Mouse (Mus musculus): ENCODE results near the gene Kdm6b.

Gene Kdm6b

DNA sequence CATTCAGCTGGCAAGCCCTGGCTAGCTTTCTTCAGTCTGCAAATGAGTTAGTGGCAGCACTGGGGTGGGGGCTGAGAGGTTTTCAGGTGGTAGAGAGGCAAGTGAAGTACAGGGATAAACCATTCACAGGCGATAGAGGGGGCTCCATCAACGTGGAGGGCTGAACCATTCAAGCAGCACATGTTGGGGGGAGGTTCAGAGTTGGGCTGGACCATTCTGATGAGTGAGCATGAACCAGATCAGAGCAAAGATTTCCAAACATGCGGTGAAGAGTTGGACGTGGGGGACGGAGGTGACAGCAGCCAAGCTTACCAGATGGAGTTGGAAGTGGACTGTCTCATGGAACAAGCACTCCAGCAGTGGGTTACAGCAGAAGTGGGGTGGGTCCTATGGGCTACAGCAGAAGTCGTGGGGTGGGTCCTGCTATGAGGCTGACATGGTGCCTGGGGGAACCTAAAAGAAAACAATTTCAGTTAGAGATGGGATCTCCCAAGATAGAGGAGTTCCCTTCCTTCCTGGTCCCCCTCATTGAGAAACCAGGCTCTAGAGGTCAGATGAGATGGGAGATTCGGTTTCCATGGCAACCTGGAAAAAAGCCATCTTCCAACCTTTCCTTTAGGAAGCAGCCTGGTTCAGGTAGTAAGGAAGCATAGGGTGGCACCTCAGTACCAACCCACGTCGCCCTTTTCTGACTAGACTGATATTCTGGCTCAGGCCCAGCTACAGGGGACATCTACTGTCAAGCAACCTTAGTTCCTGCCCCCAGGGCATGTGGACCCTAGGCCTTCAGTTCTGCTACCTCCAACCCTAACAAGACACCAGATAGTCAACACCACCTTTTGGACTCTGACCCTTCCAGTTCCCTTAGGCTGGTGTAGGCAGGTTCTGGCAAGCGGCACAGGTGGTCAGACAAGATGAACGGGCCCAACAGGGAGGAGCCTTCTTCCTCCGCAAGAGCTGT lies at the start of gene Kdm6b:
TSS of gene Kdm6b (minus strand) at position 455 of the 961 bp plus-strand sequence.
- peak; percentile 66 for DNase-seq

- DNase-seq = no peak
Observed at GRCm38 (mm10) chr11:69461568-69461967, 48.1 kb upstream of the Kdm6b start.

DNA sequence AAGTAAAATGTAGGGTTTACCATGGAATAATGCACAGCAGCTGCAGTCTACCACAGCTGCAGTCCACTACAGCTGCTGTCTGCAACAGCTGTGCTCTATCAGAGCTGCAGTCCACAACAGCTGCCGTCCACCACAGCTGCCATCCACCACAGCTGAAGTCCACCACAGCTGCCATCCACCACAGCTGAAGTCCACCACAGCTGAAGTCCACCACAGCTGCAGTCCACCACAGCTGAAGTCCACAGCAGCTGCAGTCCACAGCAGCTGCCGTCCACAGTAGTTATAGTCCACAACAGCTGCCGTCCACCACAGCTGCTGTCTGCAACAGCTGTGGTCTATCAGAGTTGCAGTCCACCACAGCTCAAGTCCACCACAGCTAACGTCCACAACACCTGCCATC lies 46.4 kb upstream of the Kdm6b start:
- DNase-seq = peak; percentile 42

- peak; percentile 61 for DNase-seq
Observed at GRCm38 (mm10) chr11:69457006-69457579, 43.6 kb upstream of the Kdm6b start.

GRCm38 (mm10) chr11:69452114-69452867 lies 38.8 kb upstream of the Kdm6b start:
- peak; percentile 52 for DNase-seq

DNA sequence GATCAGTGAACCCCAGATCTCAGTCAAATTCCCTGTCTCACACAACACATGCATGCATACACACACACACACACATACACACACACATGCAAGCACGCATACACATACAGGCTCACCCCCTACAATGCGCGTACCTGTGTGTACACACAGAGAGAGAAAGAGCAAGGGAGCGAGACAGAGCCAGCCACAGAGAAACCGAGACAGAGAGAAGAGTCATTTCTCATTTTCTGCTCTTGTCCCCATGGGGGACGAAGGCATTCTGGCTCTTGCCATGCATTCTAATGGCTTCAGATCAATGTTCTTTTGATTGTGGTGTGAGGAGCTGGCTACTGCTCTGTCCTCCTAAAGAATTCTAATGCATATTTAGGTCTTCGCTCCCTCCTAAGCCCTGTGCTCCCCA lies 33.8 kb upstream of the Kdm6b start:
- DNase-seq = no peak

GRCm38 (mm10) chr11:69443328-69443727 lies 29.9 kb upstream of the Kdm6b start:
- peak; percentile 65 for DNase-seq

DNA sequence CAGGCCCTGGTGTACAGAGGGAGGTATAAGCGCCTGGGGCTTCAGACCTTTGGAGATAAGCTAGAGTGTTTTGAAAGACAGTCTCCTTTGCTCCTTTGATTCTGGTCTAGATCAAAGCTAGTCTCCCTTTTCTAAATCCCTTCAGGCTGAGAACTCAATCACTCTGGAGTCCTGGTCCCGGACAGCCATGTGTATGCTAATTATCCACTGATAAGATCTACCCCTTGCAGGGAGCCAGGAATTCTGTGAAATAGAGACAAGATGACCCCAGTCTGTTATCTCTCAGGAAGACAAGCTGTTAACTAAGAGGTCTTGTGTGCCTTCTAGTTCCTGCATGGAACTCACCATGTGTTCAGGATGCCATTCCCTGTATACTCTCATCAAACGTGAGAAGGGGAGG lies 23.8 kb upstream of the Kdm6b start:
- no peak for DNase-seq

- no peak for DNase-seq
Observed at GRCm38 (mm10) chr11:69433189-69433588, 19.7 kb upstream of the Kdm6b start.

GRCm38 (mm10) chr11:69432640-69432982 lies 19.1 kb upstream of the Kdm6b start:
- DNase-seq = no peak

DNA sequence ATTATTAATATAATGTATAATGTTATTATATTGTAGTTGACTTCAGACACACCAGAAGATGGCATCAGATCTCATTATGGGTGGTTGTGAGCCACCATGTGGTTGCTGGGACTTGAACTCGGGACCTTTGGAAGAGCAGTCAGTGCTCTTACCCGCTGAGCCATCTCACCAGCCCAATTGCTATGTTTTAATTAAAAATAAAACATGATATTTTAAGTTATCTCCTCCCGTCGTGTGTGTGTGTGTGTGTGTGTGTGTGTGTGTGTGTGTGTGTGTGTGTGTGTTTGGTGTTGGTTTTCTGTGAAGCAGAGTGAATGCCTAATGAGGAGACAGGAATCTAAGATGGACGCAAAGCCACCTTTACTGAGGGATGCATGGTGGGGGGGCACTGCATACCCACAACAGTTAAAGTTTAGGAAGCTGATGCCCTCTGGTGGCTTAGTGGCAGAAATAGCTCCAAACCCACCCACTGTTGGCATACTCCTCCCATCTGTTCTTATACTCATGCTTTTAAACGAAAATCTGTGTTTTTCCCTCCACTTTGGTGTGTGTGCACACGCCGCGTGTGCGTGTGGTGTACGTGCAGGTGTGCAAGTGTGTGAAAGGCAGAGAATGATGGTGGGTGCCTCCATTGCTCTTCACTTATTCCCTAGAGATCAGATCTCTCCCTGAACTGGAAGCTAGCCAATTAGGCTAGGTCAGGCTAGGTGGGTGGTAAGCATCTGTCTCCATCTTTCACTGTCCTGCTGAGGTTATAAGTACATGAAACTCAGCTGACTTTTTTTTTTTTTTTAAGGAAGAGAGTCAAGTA lies 18.6 kb upstream of the Kdm6b start:
- peak; percentile 88 for DNase-seq

DNA sequence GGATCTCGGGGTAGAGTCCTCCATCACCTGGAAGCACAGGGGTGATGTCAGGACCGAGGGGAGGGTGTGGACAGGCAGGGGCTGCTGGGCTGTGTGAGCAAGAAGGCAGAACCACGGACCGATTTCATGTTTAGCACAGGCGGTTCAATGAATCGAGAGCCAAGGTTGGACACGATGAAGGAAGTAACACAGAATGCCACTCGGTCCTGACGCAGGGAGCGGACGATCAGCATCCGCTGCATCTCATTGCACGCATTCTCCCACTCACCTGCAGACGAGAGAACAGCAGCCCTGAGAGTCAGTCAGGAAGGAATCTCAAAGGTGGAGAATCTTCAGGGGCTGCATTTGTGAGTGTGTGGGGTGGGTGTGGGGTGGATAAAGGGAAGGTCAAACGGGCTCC lies 17.2 kb upstream of the Kdm6b start:
- no peak for DNase-seq

DNA sequence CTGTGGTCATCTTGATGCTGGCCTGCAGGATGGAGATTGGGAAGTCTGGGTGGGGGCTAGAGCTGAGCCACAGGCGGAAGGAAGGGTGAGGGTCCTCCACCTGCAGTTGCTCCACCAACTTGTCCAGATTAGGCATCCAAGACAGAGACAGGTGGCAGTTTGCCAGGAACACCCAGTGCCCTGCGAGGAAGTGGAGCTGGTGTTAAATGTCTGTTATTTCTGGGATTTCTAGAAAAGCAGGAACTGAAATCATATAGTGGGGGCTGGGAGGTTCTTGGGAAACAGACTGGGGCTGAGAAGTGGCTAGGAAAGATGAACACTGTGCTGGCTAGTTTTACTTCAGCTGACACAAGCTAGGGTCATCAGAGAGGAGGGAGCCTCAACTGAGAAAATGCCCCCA lies 15.8 kb upstream of the Kdm6b start:
- DNase-seq = peak; percentile 53

DNA sequence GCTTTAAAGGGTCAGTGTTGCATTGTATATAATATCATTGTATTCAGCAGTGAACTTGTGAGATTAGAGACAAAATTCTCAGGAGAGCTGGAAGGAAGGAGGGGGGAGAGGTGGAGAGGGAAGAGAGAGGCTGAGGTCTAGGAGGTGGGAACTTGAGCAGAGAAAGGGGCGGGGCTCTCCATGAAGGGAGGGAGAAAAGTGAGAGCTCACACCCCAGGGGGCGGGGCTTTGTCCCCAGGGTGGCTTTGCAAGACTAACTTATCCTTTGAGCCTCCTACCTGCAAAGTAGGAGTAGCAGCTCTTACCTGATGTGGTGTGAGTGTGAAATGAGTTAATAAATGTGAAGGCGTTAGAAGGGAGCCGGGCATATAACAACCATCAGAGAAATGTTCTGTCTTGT lies 15.3 kb upstream of the Kdm6b start:
- DNase-seq = peak; percentile 85

DNA sequence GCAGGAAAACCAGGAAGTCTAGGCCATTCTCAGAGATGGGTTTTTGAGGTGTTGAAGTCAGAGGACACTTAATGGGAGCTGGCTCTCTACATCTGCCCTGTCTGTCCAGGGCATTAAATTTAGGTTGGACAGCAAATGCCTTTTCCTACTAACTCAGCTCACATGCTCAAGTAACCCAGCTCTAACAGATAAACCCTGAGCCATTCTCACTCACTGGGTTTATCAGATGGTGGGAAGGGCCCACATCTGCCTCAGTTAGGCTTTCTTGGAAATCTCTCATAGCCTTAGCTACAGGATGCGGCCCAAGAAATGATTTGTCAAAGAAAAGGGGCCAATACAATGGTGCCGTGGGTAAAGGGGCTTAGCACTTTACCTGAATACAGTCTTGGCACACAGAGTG lies 12.8 kb upstream of the Kdm6b start:
- no peak for DNase-seq

DNA sequence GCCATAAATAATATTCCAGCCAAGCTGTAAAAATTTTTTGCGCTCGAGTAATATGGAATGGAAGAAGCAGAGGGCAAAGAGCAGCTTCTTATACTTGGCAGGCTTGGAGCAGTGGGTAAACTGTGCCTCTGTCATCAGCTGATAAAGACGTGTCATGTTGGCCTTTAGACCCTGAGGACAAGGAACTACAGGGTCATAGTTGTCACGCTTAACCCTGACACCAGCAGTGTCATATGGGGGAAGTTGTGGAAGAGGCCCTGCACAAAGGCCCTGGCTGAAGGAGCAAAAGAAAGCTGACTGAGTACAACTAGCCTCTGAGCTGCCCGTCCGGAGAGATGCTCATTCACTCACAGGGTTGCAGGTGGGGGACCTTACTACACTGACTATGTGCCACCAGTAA lies 10.4 kb upstream of the Kdm6b start:
- no peak for DNase-seq

- no peak for DNase-seq
Observed at GRCm38 (mm10) chr11:69422842-69423241, 9.4 kb upstream of the Kdm6b start.

DNA sequence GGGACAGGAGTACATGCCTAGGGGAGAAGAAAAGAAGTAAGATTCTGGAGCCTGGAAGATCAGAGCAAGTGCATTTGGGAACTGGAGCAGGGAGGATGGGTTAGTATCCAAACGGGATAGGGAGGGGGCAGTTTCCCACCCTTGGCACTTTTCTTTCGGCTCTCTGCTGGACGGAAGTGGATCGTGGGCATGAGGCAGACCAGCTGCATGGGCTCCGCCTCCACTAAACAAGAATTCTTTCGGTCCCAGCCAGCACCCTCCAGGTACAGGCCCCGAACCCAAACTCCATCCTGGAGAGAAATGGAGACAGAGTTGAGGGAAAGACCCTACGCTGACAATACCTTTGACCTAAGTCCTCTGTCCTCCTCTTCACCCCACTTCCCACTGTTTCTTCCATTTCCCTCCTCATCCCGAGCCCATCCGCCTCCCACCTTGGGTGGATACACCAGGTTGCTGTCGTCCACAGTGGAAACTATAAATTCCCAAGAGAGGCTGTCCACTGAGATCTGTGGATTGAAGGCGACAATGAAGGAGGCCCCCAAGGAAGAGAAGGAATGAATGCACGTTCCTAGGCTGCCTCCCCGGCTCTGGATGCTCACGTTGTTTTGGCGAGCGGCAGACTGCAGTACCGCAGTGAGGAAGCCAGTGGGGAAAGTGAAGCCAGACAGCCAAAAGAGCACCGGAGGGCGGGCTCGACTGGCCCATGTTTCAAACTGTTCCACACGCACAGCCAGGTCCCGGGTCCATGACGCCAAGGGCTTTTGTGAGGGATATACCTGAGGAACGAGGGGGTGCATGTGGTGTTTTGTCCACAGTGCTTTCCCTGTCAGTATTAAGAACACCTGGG lies 7.9 kb upstream of the Kdm6b start:
- DNase-seq = no peak

DNA sequence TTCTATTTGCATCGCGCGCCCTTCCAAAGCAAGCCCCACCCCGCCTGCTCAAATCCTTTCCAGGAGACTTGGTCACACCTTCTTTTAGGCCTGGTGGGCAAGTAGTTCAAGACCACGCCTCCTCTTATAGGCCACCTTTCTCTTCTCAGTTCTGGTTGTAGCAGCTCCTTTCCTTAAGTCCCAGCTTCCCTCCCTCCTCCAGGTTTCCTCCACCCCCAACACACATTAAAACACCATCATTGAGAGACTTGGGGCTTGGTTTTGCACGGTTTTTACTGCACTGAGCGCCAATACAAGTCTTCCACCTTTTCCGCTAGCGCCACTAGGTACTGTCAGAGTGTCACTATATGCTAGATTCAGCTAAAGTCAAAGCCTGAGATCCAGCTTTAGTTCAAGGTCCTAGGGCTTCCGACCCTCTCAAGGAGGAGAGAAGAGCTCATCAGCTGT lies 7.1 kb upstream of the Kdm6b start:
- no peak for DNase-seq

GRCm38 (mm10) chr11:69419813-69420553 lies 6.5 kb upstream of the Kdm6b start:
- DNase-seq = peak; percentile 83

GRCm38 (mm10) chr11:69419443-69419812 lies 6.0 kb upstream of the Kdm6b start:
- DNase-seq = peak; percentile 69

Data from kidney, postnatal 10 days (tissue).